Mouse (Mus musculus) ES-E14 (cell line): Measurements from ENCODE around the gene Lrguk.

Experiments
- CHD2 ChIP-seq: IDR thresholded peaks from 2 replicates; pipeline ENCODE4 v1.6.1; 2014; ENCODE audit warnings: mild to moderate bottlenecking, low read depth, low read length, inconsistent platforms
- HCFC1 ChIP-seq: IDR thresholded peaks from 2 replicates; pipeline ENCODE4 v1.6.1; 2012; ENCODE audit warnings: low read length, inconsistent platforms, borderline replicate concordance; ENCODE audit not compliant: insufficient read depth
- MAFK ChIP-seq: IDR thresholded peaks from 2 replicates; pipeline ENCODE4 v1.6.1; 2014; ENCODE audit warnings: mild to moderate bottlenecking, low read depth, low read length, inconsistent platforms; ENCODE audit not compliant: insufficient read depth
- ZC3H11A ChIP-seq: IDR thresholded peaks from 2 replicates; pipeline ENCODE4 v1.6.1; 2012; ENCODE audit warnings: low read depth, mild to moderate bottlenecking, inconsistent platforms, low read length, borderline replicate concordance
- ZNF384 ChIP-seq: IDR thresholded peaks from 2 replicates; pipeline ENCODE4 v1.6.1; 2012; ENCODE audit warnings: low read depth, low read length, inconsistent platforms

DNA sequence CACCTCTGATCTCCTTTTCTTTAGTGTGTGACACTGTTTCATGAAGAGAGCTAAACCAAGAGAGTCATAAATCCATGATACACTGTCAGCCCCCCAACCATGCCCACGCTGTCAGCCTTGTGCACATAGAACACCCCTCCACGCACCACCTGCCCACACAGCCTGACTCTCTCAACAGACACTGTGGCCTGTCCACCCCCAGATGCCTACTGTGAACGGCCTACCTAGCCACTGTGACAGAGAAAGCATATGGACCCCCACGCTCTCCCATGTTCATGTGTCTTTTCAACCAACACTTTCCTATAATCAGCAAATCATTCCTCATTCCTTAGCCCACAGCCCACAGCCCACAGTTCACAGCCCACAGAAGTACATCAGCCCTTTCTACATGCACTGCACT is 58.5 kb downstream of the Lrguk start:
- TF ChIP-seq HCFC1 (no peak), MAFK (no peak), ZNF384 (no peak), CHD2 (no peak), ZC3H11A (no peak)
